Mouse (Mus musculus): ENCODE results near the gene Nbea.

Gene Nbea

DNA sequence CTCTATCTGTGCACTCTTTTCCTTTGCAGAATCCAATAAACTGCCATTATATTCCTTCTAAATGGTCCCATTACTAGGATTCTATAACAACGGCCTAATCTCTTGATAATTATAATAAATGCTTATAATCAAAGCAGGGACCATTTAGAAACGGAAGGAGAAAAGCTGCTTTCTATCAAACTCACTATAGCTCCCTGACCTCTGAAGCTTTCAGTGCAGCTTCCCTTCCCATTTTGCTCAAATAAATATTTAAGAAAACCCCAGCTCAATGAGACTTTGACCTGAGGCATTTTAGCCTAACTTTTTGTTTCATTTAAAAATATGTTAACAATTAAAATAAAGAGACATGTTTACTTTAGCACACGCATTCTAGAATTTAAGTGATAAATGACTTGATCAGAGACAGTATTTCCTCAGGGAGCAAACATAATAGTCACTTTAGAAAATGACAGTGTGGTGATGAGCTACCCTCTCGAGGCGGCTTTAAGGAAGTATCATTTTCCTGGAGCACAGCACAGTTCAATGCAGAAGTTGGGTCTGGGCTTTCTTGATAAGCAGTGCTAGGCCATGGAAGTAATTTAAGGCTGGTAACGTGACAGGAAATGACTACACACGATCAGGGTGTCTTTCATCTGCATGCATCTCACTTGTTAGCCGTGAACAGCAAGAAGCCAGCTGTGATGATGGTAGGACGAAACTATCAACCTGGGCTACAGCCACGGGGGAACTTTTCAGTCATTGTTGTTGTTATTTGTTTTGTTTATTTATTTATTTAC is 354.8 kb downstream of the Nbea start:
- no peak for DNase-seq (ENCODE audit: low spot score in 2 of 2)

DNA sequence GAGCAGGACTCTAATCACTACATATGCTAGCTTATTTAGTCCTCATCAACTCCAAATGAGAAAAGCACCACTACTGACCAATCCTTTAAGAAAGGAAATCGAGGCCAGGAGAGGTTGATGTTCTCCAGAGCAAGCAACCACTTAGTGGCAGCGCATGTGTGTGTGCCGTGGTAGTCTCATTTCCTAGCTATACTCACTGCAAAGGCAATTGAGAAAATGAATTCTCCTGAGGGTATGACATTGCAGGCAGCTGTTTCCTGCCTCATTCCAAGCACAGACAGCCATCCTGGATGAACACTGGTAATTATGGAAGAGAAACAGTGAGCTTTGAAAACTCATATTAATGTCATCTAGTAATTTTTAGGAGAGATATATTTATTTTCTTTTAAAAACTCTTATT is 358.6 kb downstream of the Nbea start:
- no peak for DNase-seq (ENCODE audit: low spot score in 2 of 2)

DNA sequence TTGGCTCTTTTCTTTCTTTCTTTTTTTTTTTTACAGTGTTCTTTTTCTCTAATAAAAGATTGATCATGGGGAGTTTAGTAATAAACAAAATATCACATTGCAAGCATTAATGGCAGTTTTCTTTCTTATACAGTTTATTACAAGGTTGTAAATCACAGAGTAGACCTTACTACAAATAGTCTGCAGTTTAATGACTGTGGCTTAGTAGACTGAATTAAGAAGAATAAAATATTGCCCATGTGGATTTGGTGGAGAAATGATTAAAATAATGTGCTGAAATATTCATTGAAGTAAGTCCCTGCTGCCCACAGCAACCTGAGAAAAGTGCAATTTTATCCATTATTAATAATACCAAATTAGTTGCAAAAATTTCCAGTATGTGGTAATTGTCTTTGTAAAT is 363.9 kb downstream of the Nbea start:
- DNase-seq (ENCODE audit: low spot score in 2 of 2): no peak

DNA sequence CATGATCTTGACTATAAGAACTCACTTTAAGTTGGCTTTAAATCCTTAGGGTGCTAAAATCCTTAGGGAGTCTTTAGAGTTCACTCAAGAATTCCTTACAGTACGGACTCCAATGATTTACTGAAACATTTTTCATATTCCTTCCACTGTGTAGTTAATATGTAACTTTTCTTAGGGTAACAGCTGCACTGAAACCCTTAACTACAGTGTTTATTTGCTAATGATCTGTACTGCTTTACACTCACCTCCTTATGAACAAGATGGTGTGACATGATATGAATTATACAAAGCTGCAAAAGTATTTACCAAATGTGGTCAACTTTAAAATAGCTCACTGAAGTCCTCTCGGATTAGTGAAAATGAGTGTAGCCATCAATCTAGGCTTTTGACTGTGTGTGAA is 365.4 kb downstream of the Nbea start:
- no peak for DNase-seq (ENCODE audit: low spot score in 2 of 2)

DNA sequence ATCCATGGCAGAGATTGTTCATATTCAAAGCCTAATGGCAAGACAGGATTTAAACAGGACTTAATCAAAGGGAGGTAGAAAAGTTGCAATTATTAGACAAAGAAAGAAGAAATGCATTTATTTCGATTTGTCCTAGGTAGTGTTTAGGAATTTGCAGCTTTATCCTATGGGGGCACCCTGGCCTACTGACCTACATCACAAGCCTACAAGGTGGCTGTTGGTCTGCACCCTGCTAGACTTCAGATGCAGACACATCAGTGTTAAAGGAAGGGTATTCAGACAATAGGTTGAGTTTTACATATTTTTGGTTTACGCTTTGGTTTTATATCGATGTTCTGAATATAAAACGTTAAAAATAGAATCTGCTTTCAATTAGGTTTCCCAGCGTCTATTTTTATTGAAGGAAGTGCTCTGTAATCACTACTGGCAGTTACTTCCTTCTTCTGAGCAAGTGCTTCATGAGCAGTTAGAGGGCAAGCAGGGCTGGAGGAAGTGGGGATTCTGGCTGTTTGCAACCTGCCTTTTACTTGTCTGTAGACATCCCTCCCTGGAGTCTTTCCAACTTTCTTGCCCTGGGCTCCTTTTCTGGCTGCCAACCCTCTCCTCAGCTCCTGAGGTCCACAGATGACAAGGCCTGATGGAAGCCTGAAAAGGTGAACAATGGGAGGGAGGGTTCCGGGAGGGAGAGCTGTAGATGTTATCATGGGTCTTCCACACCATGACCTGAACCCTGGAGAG is 366.7 kb downstream of the Nbea start:
- DNase-seq (ENCODE audit: low spot score in 2 of 2): no peak

DNA sequence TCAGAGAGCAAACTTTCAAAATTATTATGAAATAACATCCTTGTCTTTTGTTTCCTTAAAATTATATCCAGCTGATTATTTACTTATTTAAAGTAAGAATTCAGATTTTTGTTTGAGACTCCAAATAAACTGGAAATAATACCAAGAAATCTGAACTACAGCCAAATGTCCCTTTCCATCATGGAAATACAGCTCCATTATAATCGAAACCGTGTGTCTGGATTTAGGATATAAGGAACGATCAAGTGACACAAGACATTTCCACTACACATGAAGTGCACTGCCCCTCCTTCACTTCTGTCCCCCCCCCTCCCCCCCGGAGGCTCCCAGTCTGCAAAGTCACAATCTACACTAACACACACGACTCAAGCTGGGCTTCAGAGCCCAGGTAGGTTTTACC is 367.4 kb downstream of the Nbea start:
- DNase-seq (ENCODE audit: low spot score in 2 of 2): no peak

DNA sequence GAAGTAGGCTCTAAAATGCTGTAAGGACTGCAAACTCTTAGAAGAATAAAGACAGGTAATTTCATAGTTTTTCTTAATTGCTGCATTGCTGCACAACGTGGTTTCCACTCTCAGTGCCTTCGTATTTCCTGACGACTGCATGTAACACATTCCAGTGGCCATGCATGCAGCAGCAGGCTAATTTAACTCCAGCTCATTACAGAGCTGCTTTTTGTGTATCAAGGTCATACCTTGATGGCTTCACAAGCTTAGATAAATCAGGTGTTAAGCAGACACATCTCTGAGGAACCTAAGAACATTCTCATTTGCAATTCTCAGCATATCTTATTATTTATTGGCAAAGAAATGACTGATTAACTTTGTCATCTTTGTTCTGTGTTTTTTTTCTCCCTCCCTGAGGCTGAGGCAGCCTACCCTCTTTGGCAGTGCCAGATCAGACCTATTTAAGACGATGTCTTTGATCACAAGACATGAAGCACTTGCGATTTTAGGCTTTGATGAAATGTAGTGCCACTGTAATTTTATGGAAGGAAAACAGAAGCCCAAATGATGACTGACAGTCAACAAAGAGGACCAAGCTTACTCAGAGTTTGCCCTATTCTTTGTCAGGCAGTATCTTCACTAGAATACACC is 368.4 kb downstream of the Nbea start:
- no peak for DNase-seq (ENCODE audit: low spot score in 2 of 2)

DNA sequence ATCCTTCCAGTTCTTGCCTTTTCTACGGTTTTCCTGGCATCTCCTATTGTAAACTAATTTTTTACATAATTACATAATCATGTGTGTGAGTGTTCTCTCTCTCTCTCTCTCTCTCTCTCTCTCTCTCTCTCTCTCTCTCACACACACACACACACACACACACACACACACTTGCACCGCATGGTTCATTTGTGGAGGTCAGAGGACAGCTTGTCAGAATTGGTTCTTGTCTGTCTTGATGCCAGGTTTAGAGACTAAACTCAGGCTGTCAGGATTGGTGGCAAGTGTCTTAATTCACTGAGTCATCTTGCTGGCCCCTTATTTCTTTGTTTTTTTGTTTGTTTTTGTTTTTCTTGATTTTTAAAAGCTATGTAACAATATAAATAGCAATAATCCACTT is 388.7 kb downstream of the Nbea start:
- no peak for DNase-seq (ENCODE audit: low spot score in 2 of 2)

DNA sequence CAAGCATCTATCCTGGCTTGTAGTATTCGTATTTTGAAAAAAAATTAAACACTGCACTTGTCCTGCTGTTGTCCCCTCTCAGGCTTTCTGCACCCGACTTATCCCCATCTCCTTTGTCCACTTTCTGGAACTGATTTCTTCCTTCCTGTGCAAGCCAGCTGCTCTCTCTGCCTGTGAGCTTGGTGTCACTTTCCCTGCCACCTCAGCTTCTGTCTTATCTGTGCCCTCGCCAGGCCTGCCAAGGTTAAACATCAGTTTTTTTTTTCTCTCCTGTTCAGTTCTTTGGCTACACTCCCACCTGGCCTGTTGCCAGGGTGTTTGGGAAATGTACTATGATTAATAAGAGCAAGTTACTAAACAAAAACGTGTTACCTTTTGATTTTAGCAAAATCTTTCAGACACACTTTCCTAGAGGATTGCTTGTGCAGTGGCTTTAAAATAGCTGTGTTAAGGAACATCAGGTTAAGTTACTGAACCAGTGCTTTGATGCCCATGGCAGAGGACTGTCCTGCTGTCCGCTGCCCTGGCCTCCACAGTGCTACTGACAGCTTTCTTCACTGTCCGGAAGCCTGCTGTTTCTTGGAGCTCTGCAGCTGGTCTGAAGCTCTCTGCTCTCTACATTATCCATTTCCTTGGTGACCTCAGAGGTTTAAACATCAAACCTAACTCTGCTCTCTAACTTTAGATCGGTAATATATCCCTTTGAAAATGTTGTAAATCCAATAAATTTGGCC is 389.5 kb downstream of the Nbea start:
- DNase-seq (ENCODE audit: low spot score in 2 of 2): no peak

DNA sequence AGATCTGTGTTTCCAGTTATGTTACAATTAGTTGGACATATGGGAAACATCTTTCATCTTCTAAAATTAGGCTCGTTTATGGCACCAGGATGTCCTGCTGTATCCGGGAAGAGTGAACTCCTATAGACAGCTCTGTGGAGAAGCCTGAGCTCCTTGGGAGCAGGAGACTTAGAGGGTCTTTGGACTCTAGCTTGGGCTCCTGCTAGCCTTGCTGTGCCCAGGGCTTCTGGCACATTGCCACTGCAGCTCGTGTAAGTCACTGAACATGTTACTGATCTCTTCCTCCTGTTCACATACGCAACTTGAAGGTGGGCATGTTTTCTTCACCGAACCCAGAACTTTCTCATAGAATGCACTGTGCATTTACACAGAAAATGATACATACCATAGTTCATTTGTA is 391.2 kb downstream of the Nbea start:
- no peak for DNase-seq (ENCODE audit: low spot score in 2 of 2)

DNA sequence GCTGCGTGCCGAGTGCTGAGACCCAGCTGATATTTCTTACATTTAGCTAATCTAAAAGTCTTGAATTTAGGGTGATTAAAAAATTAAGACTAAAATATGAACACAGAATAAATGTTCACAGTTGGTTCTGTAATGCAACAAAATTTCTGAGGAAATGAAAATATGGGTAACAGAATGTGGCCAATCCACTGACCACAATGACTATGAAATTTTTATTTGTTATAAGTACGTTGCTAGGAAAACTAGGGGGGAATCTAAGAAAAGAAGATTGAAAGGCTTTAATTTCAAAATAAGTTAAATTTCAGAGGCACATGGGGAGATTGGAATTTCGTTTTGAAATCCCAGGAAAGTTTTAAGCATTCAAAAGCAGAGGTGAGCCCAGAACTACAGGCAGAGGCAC is 392.9 kb downstream of the Nbea start:
- DNase-seq (ENCODE audit: low spot score in 2 of 2): no peak

DNA sequence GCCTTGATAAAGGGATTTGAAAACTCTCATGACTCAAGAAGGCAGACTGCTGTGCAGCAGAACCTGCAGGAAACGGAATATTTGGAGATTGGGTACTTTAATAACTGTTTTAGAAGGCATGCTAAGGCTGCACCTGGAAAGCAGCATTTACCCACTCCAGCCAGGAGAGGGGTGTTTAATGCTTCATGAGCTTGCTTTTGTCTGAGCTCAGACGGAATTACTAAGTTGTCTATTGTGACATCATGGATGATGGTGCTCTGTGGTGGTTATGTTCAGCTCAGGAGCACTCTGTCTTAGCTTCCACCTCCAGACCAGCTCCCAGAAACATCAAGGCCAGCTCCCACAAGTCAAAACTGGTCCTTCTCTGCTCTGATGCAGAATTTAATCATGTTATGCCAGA is 393.6 kb downstream of the Nbea start:
- no peak for DNase-seq (ENCODE audit: low spot score in 2 of 2)

DNA sequence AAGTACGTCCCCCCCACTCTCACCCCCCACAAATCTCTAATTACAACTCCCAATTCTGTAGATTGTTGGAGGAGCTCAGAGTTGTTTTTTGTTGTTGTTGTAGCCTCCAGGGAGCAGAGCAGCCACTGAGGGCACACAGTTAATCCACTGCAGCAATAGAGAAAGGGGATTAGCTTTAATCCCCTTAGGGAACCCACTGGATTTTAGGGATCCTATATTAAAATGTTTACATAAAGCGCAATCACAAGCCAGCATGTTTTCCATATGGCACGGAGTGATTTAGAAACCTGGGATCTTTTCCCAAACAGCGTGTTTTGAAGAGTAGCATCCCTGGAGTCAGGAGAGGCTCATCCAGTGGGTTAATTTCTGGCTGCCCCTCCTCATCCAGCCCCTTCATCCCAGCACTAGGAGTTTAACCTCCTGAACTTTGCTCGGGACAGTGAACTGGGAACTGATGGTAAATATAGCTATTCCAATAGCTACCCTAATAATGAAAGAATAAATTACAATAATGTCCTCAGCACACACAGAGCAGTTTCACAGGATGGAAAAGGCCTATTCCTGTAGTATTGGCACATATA is 394.8 kb downstream of the Nbea start:
- DNase-seq (ENCODE audit: low spot score in 2 of 2): no peak

DNA sequence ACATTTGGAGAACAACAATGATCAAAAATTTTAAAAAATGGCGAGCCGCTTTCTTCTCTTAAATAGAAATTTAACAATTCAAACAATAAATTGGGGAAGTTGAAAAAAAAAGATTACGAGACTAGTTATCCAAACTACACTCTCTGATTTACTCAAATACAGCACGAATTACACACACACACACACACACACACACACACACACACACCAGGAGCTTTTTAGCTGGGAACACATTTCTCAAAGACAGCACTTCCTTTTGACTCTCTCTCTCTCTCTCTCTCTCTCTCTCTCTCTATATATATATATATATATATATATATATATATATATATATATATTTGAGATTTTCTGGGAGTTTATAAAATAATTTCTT is 395.3 kb downstream of the Nbea start:
- no peak for DNase-seq (ENCODE audit: low spot score in 2 of 2)

DNA sequence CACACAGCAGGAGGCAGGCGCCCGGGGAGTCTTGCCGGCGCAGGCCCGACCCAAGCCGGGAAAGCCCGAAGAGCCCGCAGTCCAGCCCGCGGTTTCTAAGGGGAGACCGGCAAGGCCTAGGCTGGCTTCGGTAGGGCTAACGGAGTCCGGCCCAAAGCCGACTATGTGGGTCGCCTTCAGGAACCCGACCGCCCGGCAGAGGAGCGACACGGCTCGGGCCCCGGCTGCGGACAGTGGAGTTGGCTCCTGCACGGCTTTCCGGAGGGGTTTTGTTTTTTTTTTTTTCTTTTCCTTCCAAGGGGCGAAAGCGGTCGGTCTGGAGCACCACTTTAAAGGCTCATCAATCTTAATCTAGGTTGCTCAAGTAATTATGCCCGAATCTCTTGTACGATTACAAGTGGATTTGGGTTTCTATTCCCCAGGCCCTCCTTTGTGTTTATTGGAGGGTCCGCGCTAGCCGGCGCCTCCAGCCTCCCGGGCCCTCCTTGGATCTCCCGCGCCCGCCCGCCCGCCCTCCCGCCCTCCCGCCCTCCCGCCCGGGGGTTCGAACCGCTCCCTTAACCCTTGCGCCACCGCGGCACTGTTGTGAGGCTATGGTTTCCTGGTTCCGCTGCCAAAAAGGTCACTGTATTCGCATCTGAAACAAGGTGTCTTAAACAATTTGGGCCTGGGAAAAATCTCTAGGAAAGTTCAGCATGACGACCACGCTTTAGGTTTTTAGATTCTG is 395.9 kb downstream of the Nbea start:
- DNase-seq (ENCODE audit: low spot score in 2 of 2): no peak

DNA sequence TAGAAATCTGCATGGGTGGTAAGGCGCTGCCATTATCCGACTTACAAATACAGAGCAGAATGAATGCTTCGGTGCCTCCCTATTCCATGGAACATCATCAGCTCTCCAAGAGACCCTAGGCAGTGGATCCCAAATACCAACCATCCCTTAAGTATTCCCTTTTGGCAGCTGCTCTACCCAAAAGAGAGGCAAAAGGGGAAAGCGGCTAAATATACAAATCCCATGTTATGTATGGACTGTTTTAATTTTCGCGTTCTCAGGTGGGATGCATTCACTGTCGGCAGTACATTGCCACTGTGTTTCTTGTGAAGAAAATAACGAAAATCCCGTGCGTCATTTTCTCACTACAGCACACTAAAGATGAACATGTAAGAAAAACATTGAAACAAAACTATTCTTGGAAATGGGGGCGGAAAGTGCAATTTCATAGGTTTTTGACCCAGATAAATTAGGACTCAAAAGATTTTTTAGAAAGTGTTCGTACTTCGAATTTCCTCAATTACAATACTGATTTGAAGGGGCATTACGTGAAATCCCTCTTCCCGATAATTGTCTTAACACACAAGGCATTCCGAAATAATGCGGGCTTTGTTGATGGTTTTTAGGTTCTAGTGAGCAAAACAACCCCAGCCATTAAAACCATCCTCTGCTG is 396.5 kb downstream of the Nbea start:
- no peak for DNase-seq (ENCODE audit: low spot score in 2 of 2)

DNA sequence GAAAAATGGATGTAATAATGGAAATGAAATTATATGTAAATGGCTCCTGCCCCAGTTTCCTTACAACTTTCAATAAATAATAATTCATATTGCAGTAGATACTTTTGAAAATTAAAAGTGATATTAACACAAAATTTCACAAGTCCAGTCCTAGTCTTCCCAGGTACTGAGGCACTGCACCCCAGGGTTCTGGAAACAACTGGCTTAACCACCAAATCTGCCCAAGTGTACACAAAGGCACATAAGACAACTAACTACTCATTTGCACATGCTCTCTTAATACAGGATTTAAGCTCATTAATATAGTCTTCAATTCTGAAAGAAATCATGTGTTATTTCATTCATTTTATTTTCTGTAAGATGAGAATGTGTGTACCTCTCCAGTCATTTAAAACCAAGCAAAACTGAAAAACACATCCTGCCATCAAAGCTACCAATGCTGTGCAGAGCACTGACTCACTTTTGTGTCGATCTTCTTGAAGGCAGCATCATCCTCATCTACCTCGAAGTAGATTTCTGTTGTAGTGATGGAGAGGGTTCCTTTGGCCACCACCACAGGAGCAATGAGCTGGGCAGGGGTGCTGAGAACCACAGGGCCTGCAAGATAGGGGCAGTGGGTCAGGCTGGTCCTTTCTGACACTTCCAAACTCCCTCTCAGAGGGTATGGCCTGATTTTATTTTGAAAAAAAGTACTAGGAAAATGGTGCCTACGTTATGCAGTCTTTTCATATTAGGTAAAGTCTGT is 397.3 kb downstream of the Nbea start:
- no peak for DNase-seq (ENCODE audit: low spot score in 2 of 2)

DNA sequence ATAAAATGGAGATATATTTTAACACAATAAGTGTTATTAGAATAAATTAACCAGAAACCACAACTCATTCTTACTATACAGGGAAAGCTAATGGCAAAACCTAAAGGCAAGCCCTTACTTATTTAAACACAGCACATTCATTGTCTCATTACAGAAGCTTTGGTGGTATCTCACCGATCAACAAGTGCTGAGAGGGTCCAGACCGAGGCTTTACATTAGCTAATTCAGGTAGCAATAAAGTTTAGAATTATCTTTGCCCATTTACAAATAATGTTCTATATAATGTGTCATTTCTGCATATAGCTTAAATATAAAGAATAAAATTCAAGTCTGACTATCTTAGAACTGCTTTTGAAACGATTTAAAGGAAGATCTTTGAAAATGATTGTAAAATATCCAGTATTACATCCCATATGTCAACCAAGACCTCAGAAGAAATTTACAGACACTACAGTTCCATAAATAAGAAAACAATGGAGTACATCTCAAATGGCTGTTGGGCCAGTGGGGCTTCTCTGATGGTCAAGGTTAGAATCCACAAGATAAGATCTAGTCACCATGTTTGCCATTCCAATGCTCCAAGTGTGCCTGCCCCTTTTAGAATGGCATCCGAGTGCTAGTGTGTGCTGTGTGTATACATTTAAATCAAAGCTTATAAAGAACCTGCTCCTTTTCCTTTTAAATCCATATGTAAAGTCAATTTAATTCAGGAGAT is 398.1 kb downstream of the Nbea start:
- no peak for DNase-seq (ENCODE audit: low spot score in 2 of 2)

DNA sequence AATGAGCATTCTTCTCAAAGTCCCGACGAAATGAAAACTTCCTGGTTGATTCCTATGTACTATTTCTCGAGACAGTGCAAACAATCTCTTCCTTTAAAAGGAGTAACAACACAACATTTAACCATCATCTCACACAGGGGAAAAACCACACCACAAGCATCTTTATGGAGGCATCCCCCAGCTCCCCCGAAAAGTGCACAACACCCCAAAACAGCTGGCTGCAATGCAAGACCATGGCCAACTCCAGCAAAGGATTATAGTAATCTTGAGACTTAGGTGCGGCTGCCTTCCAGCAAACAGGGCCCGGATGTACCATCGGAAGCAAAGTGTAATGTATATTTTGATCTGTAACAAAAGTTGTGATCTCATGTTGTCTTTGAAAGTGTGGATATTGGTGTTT is 399.4 kb downstream of the Nbea start:
- no peak for DNase-seq (ENCODE audit: low spot score in 2 of 2)

Data from spleen, postnatal 14 days (tissue).